Mouse (Mus musculus): ENCODE measurements around the gene Gmip. TPM values are rescaled to one million over a fixed set of nuclear protein-coding genes. Genes with fewer than 3 reads are reported as not detected.

Gene Gmip
- total and polyA plus RNA-seq, 2 experiments from 2014 or later = 3.2 to 21.6 TPM

DNA sequence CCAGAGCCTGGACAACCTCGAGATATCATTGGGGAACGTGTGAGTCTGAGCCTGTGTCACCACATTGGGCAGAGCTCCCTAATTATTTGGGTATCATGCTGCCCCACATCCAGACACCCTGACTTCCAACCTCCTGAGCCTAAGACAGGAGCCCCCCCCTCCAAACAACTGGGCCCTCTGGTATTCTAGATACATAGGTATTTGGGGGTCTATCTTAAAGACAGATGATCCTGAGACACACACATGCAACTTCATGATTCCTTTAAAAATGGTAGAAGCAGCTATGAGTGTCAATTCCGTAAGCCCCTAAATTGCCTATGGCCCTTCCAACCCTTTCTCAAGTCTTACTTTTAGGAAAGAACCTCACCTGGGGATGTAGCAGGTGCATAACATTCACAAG lies 1.3 kb downstream of the Gmip start:
- Histone ChIP-seq H3K9me3 (replicated peaks; ENCODE audit: control insufficient read depth, low read length) (no peaks in the 10 kb centered on the region), H3K4me2 (ENCODE audit: low read depth, low read length) (no peak overlapping the region), H3K36me3 (replicated peaks; ENCODE audit: control insufficient read depth, insufficient read depth, low read length) (peaks cover 44% of the 10 kb centered on the region), H3K27ac (ENCODE audit: low read depth) (no peak overlapping the region), H3K4me1 (ENCODE audit: control insufficient read depth, insufficient read depth) (0 out of 2 replicates have a peak, but pooled peaks cover 6% of the 10 kb centered on the region), H3K9ac (replicated peaks; ENCODE audit: low read depth, low read length) (no peak overlapping the region), H3K27me3 (ENCODE audit: control insufficient read depth, insufficient read depth, low read length) (no peaks in the 10 kb centered on the region), H3K4me3 (ENCODE audit: low read depth, low read length) (no peak overlapping the region)
- 45% methylated on average over 3 of the region's 3 CpGs for WGBS
- DNase-seq (ENCODE audit: low spot score) (no peak), ATAC-seq (ENCODE audit: insufficient read depth, low read depth) (no peak)
- no peak for TF ChIP-seq CTCF (IDR thresholded peaks at IDR 0.05; ENCODE audit: low read depth)
- TF ChIP-seq EP300 (IDR thresholded peaks at IDR 0.05; ENCODE audit: low read depth) = no peak

DNA sequence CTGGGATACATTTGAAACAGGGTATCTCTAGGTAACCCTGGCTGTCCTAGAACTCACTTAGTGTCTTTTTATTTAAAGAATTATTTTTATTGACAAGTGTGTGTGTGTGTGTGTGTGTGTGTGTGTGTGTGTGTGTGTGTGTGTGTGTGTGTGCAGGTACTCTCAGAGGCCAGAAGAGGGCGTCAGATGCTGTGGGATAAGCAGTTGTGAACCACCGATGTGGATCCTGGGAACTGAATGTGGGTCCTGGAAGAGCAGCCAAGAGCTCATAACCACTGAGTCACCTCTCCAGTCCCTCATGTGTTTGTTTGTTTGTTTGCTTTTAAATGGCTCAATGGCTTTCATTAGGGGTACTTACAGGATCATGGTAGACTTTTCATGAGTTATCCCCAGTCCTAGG lies 6.4 kb downstream of the Gmip start:
- H3K4me2 ChIP-seq (ENCODE audit: low read depth, low read length) = no peak overlapping the region
- 85% methylated on average over 2 of the region's 2 CpGs for WGBS
- no peak overlapping the region for H3K9ac ChIP-seq (replicated peaks; ENCODE audit: low read depth, low read length)
- TF ChIP-seq CTCF (IDR thresholded peaks at IDR 0.05; ENCODE audit: low read depth) (no peak), EP300 (IDR thresholded peaks at IDR 0.05; ENCODE audit: low read depth) (no peak)
- DNase-seq (ENCODE audit: low spot score) (no peak), ATAC-seq (ENCODE audit: insufficient read depth, low read depth) (no peak)
- no peaks in the 10 kb centered on the region for H3K4me1 ChIP-seq (ENCODE audit: control insufficient read depth, insufficient read depth)
- peaks cover 31% of the 10 kb centered on the region for H3K36me3 ChIP-seq (replicated peaks; ENCODE audit: control insufficient read depth, insufficient read depth, low read length)
- no peak overlapping the region for H3K4me3 ChIP-seq (ENCODE audit: low read depth, low read length)
- H3K9me3 ChIP-seq (replicated peaks; ENCODE audit: control insufficient read depth, low read length) = no peaks in the 10 kb centered on the region
- H3K27ac ChIP-seq (ENCODE audit: low read depth) = no peak overlapping the region
- H3K27me3 ChIP-seq (ENCODE audit: control insufficient read depth, insufficient read depth, low read length) = no peaks in the 10 kb centered on the region

DNA sequence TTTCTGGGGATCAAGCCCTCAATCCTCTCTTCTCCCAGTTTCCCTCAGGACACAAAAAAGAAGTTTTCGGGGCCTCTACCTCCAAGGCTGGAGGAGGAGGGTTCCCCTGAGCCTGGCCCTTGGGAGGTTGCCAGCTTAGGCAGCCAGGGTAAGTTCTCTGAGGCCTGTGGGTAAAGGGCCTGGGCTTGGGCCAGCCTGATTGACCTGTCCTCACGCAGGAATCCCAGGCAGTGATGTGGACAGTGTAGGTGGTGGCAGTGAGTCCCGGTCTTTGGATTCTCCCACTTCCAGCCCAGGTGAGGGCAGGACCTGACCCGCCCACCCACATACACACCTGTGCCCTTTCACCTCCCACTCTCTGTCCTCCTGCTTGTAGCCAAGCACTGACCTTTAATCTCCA lies 6.9 kb downstream of the Gmip start:
- 91% methylated on average over 4 of the region's 4 CpGs for WGBS
- H3K27ac ChIP-seq (ENCODE audit: low read depth) = no peak overlapping the region
- no peak for DNase-seq (ENCODE audit: low spot score)
- no peak for ATAC-seq (ENCODE audit: insufficient read depth, low read depth)
- TF ChIP-seq CTCF (IDR thresholded peaks at IDR 0.05; ENCODE audit: low read depth) (no peak), EP300 (IDR thresholded peaks at IDR 0.05; ENCODE audit: low read depth) (no peak)
- no peaks in the 10 kb centered on the region for H3K9me3 ChIP-seq (replicated peaks; ENCODE audit: control insufficient read depth, low read length)
- no peak overlapping the region for H3K9ac ChIP-seq (replicated peaks; ENCODE audit: low read depth, low read length)
- peaks cover 31% of the 10 kb centered on the region for H3K36me3 ChIP-seq (replicated peaks; ENCODE audit: control insufficient read depth, insufficient read depth, low read length)
- no peak overlapping the region for H3K4me2 ChIP-seq (ENCODE audit: low read depth, low read length)
- H3K4me1 ChIP-seq (ENCODE audit: control insufficient read depth, insufficient read depth) = no peaks in the 10 kb centered on the region
- no peaks in the 10 kb centered on the region for H3K27me3 ChIP-seq (ENCODE audit: control insufficient read depth, insufficient read depth, low read length)
- H3K4me3 ChIP-seq (ENCODE audit: low read depth, low read length) = no peak overlapping the region

DNA sequence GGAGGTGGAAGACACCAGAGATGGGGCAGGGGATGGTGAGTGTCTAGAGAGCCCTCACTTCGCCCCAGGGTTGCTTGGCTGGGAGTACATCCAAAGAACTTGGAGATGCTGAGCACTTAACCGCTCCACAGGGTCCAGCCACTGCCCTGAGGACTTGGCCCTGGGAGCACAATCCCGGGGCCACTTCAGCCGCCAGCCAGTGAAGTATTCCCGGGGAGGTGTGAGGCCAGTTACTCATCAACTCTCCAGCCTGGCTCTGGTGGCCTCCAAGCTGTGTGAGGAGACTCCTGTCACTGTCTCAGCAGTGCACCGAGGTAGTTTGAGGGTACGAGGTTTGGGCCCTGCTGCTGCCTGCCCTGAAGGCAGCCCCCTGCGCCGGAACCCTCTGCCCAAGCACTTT lies 12.0 kb downstream of the Gmip start:
- Histone ChIP-seq H3K27me3 (ENCODE audit: control insufficient read depth, insufficient read depth, low read length) (no peaks in the 10 kb centered on the region), H3K9ac (replicated peaks; ENCODE audit: low read depth, low read length) (no peak overlapping the region), H3K36me3 (replicated peaks; ENCODE audit: control insufficient read depth, insufficient read depth, low read length) (peaks cover 12% of the 10 kb centered on the region; the same call in 1 of the 2 replicates), H3K4me1 (ENCODE audit: control insufficient read depth, insufficient read depth) (peaks cover 11% of the 10 kb centered on the region; the same call in 1 of the 2 replicates), H3K27ac (ENCODE audit: low read depth) (no peak overlapping the region), H3K4me2 (ENCODE audit: low read depth, low read length) (no peak overlapping the region), H3K9me3 (replicated peaks; ENCODE audit: control insufficient read depth, low read length) (no peaks in the 10 kb centered on the region), H3K4me3 (ENCODE audit: low read depth, low read length) (no peak overlapping the region)
- WGBS = 74% methylated on average over 9 of the region's 9 CpGs
- ATAC-seq (ENCODE audit: insufficient read depth, low read depth) (no peak), DNase-seq (ENCODE audit: low spot score) (no peak)
- TF ChIP-seq EP300 (IDR thresholded peaks at IDR 0.05; ENCODE audit: low read depth) (no peak), CTCF (IDR thresholded peaks at IDR 0.05; ENCODE audit: low read depth) (no peak)

DNA sequence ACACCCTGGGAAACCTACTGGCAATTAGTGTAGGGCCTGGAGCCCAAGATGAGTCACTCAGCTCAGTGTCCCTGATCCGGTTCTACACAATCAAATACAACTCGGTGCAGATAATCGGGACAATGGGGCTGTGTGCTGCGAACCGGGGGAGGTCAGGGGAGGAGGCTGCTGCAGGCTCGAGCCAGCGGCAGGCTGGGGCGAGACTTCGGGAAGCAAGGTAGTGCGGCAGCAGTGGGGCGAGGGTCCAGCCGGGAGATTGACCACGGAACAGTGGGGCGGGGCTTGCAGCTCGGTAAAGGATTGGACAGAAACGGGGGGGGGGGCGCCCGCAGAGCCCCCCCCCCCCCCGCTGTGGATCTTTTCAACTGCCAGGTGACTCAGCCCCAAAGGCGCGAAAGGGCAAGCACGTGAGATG lies 13.5 kb downstream of the Gmip start:
- peak overlapping the region; percentile 29 for H3K9ac ChIP-seq (replicated peaks; ENCODE audit: low read depth, low read length)
- peak overlapping the region; percentile 48 for H3K4me3 ChIP-seq (ENCODE audit: low read depth, low read length)
- WGBS = 0% methylated on average over 13 of the region's 22 CpGs
- no peaks in the 10 kb centered on the region for H3K27me3 ChIP-seq (ENCODE audit: control insufficient read depth, insufficient read depth, low read length)
- peaks cover 11% of the 10 kb centered on the region; the same call in 1 of the 2 replicates for H3K36me3 ChIP-seq (replicated peaks; ENCODE audit: control insufficient read depth, insufficient read depth, low read length)
- H3K4me1 ChIP-seq (ENCODE audit: control insufficient read depth, insufficient read depth) = peaks cover 11% of the 10 kb centered on the region; the same call in 1 of the 2 replicates
- no peak for DNase-seq (ENCODE audit: low spot score)
- ATAC-seq (ENCODE audit: insufficient read depth, low read depth) = peak; percentile 32; the same call in 1 of the 2 replicates
- no peaks in the 10 kb centered on the region for H3K9me3 ChIP-seq (replicated peaks; ENCODE audit: control insufficient read depth, low read length)
- peak overlapping the region; percentile 78 for H3K4me2 ChIP-seq (ENCODE audit: low read depth, low read length)
- TF ChIP-seq CTCF (IDR thresholded peaks at IDR 0.05; ENCODE audit: low read depth) (no peak), EP300 (IDR thresholded peaks at IDR 0.05; ENCODE audit: low read depth) (no peak)
- H3K27ac ChIP-seq (ENCODE audit: low read depth) = no peak overlapping the region; the same call in 1 of the 2 replicates

Data from heart, postnatal 0 days (tissue).